Comparison of ENCODE assay signal across 9 mouse cellular contexts in genomic region chr3:130945861-130946449, GRCm38 (mm10).
A peak's percentile ranks its signal among the peaks of the same experiment; 100 is the strongest.
DNase-seq lines count a peak whose midpoint lies in the region; ATAC-seq lines count a peak whose summit lies in the region.
"Had no signal": no experiment of that assay in that cellular context is flagged by ENCODE, and none has a peak within 500 bp of the region (broad histone marks: within the 10 kb centered on the region; RNA-seq: fewer than 3 reads in every experiment).

No protein-coding gene starts in this region.

- DNase-seq in CD4-positive helper T cell, adult 2 months (ENCODE audit: low read depth, low spot score) = peak; percentile 47
- peak; percentile 31 to 41 for DNase-seq in adrenal gland, adult 18-20 months (ENCODE audit: low spot score in 2 of 2)
- DNase-seq in embryo, embryonic 9.5 days (ENCODE audit: extremely low spot score) = peak; percentile 83
- DNase-seq in kidney, postnatal 36 days = peak; percentile 6 to 27
- DNase-seq in right cerebral cortex, adult 18-20 months = peak; percentile 30

- peak overlapping the region; percentile 73 for H3K9ac ChIP-seq in heart, embryonic 16.5 days (ENCODE audit: low read length)
- H3K9ac ChIP-seq in lung, embryonic 16.5 days (ENCODE audit: low read length) = peak overlapping the region; percentile 65

- peak overlapping the region; percentile 50 for H3K4me3 ChIP-seq in heart, embryonic 16.5 days (ENCODE audit: low read length)
- peak overlapping the region; percentile 42 for H3K4me3 ChIP-seq in lung, embryonic 16.5 days (ENCODE audit: low read length)
- H3K4me3 ChIP-seq: myocyte had no signal

- ATAC-seq in heart, embryonic 16.5 days (replicated peaks; ENCODE audit: extremely low read depth, insufficient read depth, low FRiP score) = peak; percentile 49; the same call in 1 of the 2 replicates
- peak; percentile 83 for ATAC-seq in lung, embryonic 16.5 days (ENCODE audit: low read depth)
- no peak for ATAC-seq in erythroid progenitor cell, adult 5-6 weeks (replicated peaks; ENCODE audit: low FRiP score, poor library complexity, severe bottlenecking)

- H3K36me3 ChIP-seq in heart, embryonic 16.5 days (ENCODE audit: control insufficient read depth, insufficient read depth) = no peaks in the 10 kb centered on the region
- H3K36me3 ChIP-seq in lung, embryonic 16.5 days (ENCODE audit: control insufficient read depth, insufficient read depth, low read length) = no peaks in the 10 kb centered on the region

- peak overlapping the region; percentile 70 for H3K4me2 ChIP-seq in heart, embryonic 16.5 days (ENCODE audit: low read depth, low read length)
- H3K4me2 ChIP-seq in lung, embryonic 16.5 days (ENCODE audit: low read depth, low read length) = peak overlapping the region; percentile 70

- H3K27me3 ChIP-seq in heart, embryonic 16.5 days (ENCODE audit: control insufficient read depth, insufficient read depth, low read length) = no peaks in the 10 kb centered on the region
- no peaks in the 10 kb centered on the region for H3K27me3 ChIP-seq in lung, embryonic 16.5 days (ENCODE audit: control insufficient read depth, insufficient read depth, low read depth, low read length)

- H3K27ac ChIP-seq in heart, embryonic 16.5 days (ENCODE audit: low read length) = peak overlapping the region; percentile 75
- peak overlapping the region; percentile 80 for H3K27ac ChIP-seq in lung, embryonic 16.5 days (ENCODE audit: low read length)

- WGBS in heart, embryonic 16.5 days = under 1% methylated on average over 25 of the region's 25 CpGs
- 2% methylated on average over 25 of the region's 25 CpGs for WGBS in lung, embryonic 16.5 days

- peaks cover 5% of the 10 kb centered on the region for H3K4me1 ChIP-seq in heart, embryonic 16.5 days (ENCODE audit: control insufficient read depth, insufficient read depth, low read length)
- H3K4me1 ChIP-seq in lung, embryonic 16.5 days (replicated peaks; ENCODE audit: control insufficient read depth, insufficient read depth, low read length) = peaks cover 20% of the 10 kb centered on the region

- H3K9me3 ChIP-seq in heart, embryonic 16.5 days (replicated peaks; ENCODE audit: control insufficient read depth, low read length) = no peaks in the 10 kb centered on the region
- no peaks in the 10 kb centered on the region for H3K9me3 ChIP-seq in lung, embryonic 16.5 days (ENCODE audit: control insufficient read depth, low read length)

Comparison
In these comparisons a context has a peak if more than half of its experiments do, and no peak if none do; other contexts are left out.
1. DNase-seq: peak in every context shown above with its lines; median percentile 83 in embryo, embryonic 9.5 days; 47 in CD4-positive helper T cell, adult 2 months; 36 in adrenal gland, adult 18-20 months; 30 in right cerebral cortex, adult 18-20 months; 16 in kidney, postnatal 36 days.